Mouse (Mus musculus) midbrain, embryonic 11.5 days (tissue): ENCODE data around the gene Col27a1. TPM values are rescaled to one million over a fixed set of nuclear protein-coding genes. Genes with fewer than 3 reads are reported as not detected.
A peak's percentile ranks its signal among the peaks of the same experiment; 100 is the strongest.

ENCODE experiments used
- ATAC-seq: fragments of 200-750 bp; cut with Nextera tagmentation; 2 replicates; pipeline ENCODE4 v1.8.0; 2017; ENCODE audit warnings: moderate TSS enrichment, moderate library complexity; ENCODE audit not compliant: low FRiP score
- DNase-seq: peaks from one replicate; pipeline ENCODE4 v3.0.0; 2015; ENCODE audit warnings: low spot score; ENCODE audit errors: missing footprints
- H3K27ac ChIP-seq: fragments of 300-500 bp; sonication (generic); 2 replicates; pipeline ENCODE4 v1.5.1; 2014; ENCODE audit warnings: low read depth, low read length
- H3K27me3 ChIP-seq: fragments of 300-500 bp; sonication (generic); 2 replicates; pipeline ENCODE4 v1.6.1; 2014; ENCODE audit warnings: mild to moderate bottlenecking, low read length, moderate library complexity, mixed read lengths; ENCODE audit not compliant: control insufficient read depth, insufficient read depth
- H3K36me3 ChIP-seq: fragments of 300-500 bp; sonication (generic); 2 replicates; pipeline ENCODE4 v1.6.1; 2014; ENCODE audit warnings: mild to moderate bottlenecking, low read length, moderate library complexity, mixed read lengths; ENCODE audit not compliant: control insufficient read depth, insufficient read depth
- H3K4me1 ChIP-seq: fragments of 300-500 bp; sonication (generic); 2 replicates; pipeline ENCODE4 v1.6.1; 2014; ENCODE audit warnings: low read length; ENCODE audit not compliant: control insufficient read depth, insufficient read depth
- H3K4me2 ChIP-seq: fragments of 300-500 bp; sonication (generic); 2 replicates; pipeline ENCODE4 v1.6.1; 2014; ENCODE audit warnings: mild to moderate bottlenecking, moderate library complexity
- H3K4me3 ChIP-seq: fragments of 300-500 bp; sonication (generic); 2 replicates; pipeline ENCODE4 v1.5.1; 2014; ENCODE audit warnings: low read depth, low read length
- H3K9ac ChIP-seq: fragments of 300-500 bp; sonication (generic); 2 replicates; pipeline ENCODE4 v1.6.1; 2014; ENCODE audit warnings: low read length
- H3K9me3 ChIP-seq: fragments of 300-500 bp; sonication (generic); 2 replicates; pipeline ENCODE4 v1.6.1; 2016; ENCODE audit warnings: low read length; ENCODE audit not compliant: control insufficient read depth
- WGBS: fragments of 180-500 bp; shearing (Covaris S2); extraction: QIAGEN DNeasy Blood & Tissue Kit; methylation state at CpG from one replicate; pipeline ENCODE4 v1.1.7; 2014; 5-methylcytosine and 5-hydroxymethylcytosine counted together
- polyA plus RNA-seq: library from polyadenylated mRNA; unstranded; fragments of >200 nt; fragmentation: Nextera tagmentation; extraction: Ambion mirVana; gene quantifications from 2 replicates; pipeline ENCODE4 v1.2.1, GENCODE M21; 2014

The Col27a1 gene
- polyA plus RNA-seq: 1.9 and 2.3 TPM in 2 replicates

DNA sequence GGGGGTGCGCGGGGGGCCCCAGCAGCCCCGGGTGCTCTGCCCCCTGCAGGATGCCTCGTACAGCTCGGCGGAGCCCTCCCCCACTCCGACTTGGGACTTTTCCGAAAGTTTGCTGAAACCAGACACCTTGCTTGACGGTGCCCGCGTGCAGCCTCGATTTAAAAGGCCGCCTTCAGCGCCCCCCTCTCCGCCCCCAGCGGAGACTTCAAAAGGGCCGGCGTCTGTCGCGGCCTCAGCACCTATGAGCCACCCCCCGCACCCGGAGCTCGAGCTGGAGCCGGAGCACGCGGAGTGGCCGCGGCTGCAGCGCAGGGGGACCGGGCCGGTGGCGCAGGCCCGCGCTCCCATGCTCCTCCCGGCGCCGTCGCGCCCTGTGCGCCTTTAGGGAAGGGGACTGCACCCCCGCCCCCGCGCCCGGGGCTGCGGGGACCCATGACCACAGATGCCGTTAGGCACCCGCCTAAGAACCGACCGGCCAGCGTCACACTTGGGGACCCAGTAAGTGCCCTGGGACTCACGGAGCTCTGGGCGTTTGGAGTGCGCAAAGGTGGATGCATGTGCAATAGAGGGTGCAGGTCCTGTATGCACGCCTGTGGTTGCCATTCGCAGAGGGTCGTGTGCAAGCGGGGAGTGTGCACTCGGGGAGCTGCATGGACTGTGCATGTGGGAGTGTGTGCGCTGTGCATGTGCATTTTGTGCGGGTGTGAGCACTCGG is at the start of gene Col27a1:
Gene Col27a1, plus strand, starts transcription at position 98 of the 715 bp plus-strand sequence.
- peak; percentile 96 for DNase-seq
- Histone ChIP-seq H3K9me3 (no peaks in the 10 kb centered on the region), H3K4me2 (peak within 1 kb of the TSS; percentile 100), H3K27me3 (peaks cover 31% of the 10 kb centered on the region), H3K9ac (peak within 1 kb of the TSS; percentile 36; the same call in 1 of the 2 replicates), H3K4me1 (peaks cover 14% of the 10 kb centered on the region), H3K27ac (no peak within 1 kb of the TSS), H3K4me3 (peak within 1 kb of the TSS; percentile 38), H3K36me3 (no peaks in the 10 kb centered on the region)
- whole genome bisulfite sequencing: under 1% methylated on average over 56 of the region's 61 CpGs
- peak; percentile 33; the same call in 1 of the 2 replicates for ATAC-seq

- Histone ChIP-seq H3K4me1 (no peaks in the 10 kb centered on the region), H3K4me3 (no peak overlapping the region), H3K9me3 (no peaks in the 10 kb centered on the region), H3K27ac (no peak overlapping the region), H3K27me3 (no peaks in the 10 kb centered on the region), H3K4me2 (no peak overlapping the region), H3K9ac (no peak overlapping the region), H3K36me3 (no peaks in the 10 kb centered on the region)
- ATAC-seq (no peak), DNase-seq (no peak)
- 90% methylated on average over 4 of the region's 4 CpGs for WGBS
Observed at GRCm38 (mm10) chr4:63165636-63166035, 48.2 kb upstream of the Col27a1 start.

DNA sequence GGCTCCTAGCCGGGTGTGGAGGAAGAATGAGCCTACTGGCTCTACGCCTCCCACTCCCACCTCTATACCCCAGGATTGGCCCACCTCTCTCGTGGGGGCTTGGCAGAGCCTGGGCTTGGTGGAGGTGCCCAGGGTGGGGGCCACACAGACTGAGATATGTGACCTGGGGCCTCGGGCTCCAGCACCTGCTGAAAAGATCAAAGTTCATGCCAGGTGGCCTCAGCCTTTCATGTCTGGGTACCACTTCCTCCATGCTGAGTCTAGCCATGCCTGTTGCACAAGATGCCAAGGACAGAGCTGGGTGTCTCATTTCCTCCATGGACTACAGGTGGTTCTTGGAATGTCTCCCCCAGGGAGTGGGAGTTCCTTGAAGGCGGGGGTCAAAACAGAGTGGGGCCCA is 47.5 kb upstream of the Col27a1 start:
- Histone ChIP-seq H3K9me3 (no peaks in the 10 kb centered on the region), H3K36me3 (no peaks in the 10 kb centered on the region), H3K27ac (no peak overlapping the region), H3K9ac (no peak overlapping the region), H3K4me3 (no peak overlapping the region), H3K4me2 (no peak overlapping the region), H3K4me1 (no peaks in the 10 kb centered on the region), H3K27me3 (no peaks in the 10 kb centered on the region)
- ATAC-seq: no peak
- no peak for DNase-seq
- 89% methylated on average over 5 of the region's 5 CpGs for WGBS

GRCm38 (mm10) chr4:63170061-63170460 is 43.7 kb upstream of the Col27a1 start:
- Histone ChIP-seq H3K9me3 (no peaks in the 10 kb centered on the region), H3K27me3 (no peaks in the 10 kb centered on the region), H3K9ac (no peak overlapping the region), H3K4me1 (no peaks in the 10 kb centered on the region), H3K36me3 (no peaks in the 10 kb centered on the region), H3K27ac (no peak overlapping the region), H3K4me3 (no peak overlapping the region), H3K4me2 (no peak overlapping the region)
- no peak for ATAC-seq
- no peak for DNase-seq
- WGBS: 86% methylated on average over 4 of the region's 4 CpGs

DNA sequence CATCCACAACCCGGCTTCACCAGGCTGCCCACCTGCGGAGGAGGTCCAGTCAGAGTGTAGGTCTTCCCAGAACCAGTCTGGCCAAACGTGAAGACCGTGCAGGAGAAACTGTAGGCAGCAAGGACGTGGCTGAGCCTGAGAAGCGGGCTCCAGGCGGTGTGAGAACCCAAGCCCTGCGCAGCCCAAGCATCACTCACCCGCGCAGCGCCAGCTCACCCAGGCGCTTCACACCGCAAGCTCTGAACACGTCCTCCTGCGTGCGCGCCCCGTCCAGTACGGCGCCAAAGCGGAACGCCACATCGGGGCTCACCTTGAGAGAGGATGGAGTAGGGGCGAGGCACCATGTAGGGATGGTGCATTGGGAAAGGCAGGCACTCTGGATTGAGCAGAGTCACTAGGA is 42.7 kb upstream of the Col27a1 start:
- ATAC-seq (no peak), DNase-seq (peak; percentile 69)
- 47% methylated on average over 24 of the region's 24 CpGs for WGBS
- H3K36me3 ChIP-seq: no peaks in the 10 kb centered on the region
- H3K27ac ChIP-seq: no peak overlapping the region
- H3K9ac ChIP-seq: no peak overlapping the region
- H3K27me3 ChIP-seq: no peaks in the 10 kb centered on the region
- H3K4me2 ChIP-seq: no peak overlapping the region
- H3K9me3 ChIP-seq: no peaks in the 10 kb centered on the region
- no peak overlapping the region for H3K4me3 ChIP-seq
- no peaks in the 10 kb centered on the region for H3K4me1 ChIP-seq

DNA sequence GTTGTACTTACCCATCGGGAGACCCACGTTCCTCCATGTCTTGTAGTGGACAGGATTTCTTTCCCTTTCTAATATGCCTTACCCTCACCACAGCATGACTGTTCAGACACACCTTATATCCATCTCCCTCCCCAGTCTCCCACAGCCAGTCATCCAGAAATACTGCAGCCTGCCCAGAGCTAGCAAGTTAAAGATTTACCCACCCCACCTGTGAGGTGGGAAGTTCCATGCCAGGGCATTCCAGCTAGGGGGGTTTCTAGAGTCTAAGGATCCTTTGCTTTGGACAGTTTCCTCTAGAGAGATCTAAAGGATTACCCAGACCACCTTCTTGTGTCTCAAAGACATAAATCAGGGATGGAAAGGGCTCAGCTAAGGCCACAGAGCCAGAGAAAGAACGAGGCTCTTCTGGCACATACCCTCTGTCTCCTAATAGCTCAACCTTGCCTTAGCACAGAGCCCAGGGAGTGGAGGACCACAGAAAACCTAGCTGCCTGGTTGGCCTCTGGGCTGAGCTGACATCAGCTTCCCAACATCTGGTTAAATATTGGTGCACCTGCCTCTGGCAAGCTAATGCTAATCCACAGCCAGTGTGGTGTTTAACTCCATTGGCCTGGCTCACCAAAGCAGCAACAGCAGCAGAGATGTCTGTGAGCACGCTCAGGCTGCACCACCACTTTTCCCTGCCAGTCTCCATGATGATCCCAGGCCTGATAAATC is 41.7 kb upstream of the Col27a1 start, which contains the start of gene Kif12:
Gene Kif12, minus strand, starts transcription at position 163 of the 717 bp plus-strand sequence.
- Histone ChIP-seq H3K9me3 (no peaks in the 10 kb centered on the region), H3K4me3 (no peak within 1 kb of the TSS), H3K4me2 (no peak within 1 kb of the TSS), H3K9ac (no peak within 1 kb of the TSS), H3K27me3 (no peaks in the 10 kb centered on the region), H3K27ac (no peak within 1 kb of the TSS), H3K36me3 (no peaks in the 10 kb centered on the region), H3K4me1 (no peaks in the 10 kb centered on the region)
- DNase-seq: peak; percentile 75
- 75% methylated on average over 4 of the region's 4 CpGs for WGBS
- no peak for ATAC-seq

- no peak overlapping the region for H3K9ac ChIP-seq
- WGBS: 17% methylated on average over 5 of the region's 5 CpGs
- no peaks in the 10 kb centered on the region for H3K9me3 ChIP-seq
- H3K36me3 ChIP-seq: no peaks in the 10 kb centered on the region
- DNase-seq: peak; percentile 90
- no peak overlapping the region for H3K4me3 ChIP-seq
- no peaks in the 10 kb centered on the region for H3K4me1 ChIP-seq
- peak; percentile 91 for ATAC-seq
- H3K4me2 ChIP-seq: no peak overlapping the region
- H3K27ac ChIP-seq: no peak overlapping the region
- no peaks in the 10 kb centered on the region for H3K27me3 ChIP-seq
Observed at GRCm38 (mm10) chr4:63181556-63181955, 32.2 kb upstream of the Col27a1 start.

GRCm38 (mm10) chr4:63186281-63186870 is 27.4 kb upstream of the Col27a1 start:
- DNase-seq: peak; percentile 54
- no peaks in the 10 kb centered on the region for H3K36me3 ChIP-seq
- H3K9ac ChIP-seq: no peak overlapping the region
- ATAC-seq: peak; percentile 67
- 60% methylated on average over 21 of the region's 21 CpGs for WGBS
- H3K4me2 ChIP-seq: no peak overlapping the region
- no peaks in the 10 kb centered on the region for H3K27me3 ChIP-seq
- no peak overlapping the region for H3K27ac ChIP-seq
- no peaks in the 10 kb centered on the region for H3K4me1 ChIP-seq
- H3K4me3 ChIP-seq: no peak overlapping the region
- no peaks in the 10 kb centered on the region for H3K9me3 ChIP-seq

DNA sequence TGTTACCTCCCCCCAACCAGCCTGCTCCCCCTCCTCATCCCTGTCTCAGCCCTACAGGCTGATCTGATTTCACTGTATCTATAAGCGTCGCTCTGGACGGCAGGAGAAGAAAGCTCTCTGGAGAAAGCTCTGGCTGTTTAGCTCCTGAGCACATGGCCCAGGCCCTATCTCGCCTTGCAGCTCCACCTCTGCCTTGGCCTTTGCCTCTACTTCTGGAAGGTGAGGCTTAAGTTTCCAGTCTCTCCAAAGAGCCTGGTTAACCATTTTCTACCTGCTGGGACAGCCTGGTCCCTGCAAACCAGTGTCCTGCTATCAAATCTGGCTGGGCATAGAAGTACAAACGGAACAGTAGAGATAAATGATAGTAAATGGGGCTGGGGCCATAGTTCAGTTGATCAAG is 22.2 kb upstream of the Col27a1 start:
- no peaks in the 10 kb centered on the region for H3K27me3 ChIP-seq
- no peaks in the 10 kb centered on the region for H3K4me1 ChIP-seq
- H3K4me2 ChIP-seq: no peak overlapping the region
- ATAC-seq (no peak), DNase-seq (no peak)
- H3K36me3 ChIP-seq: no peaks in the 10 kb centered on the region
- 75% methylated on average over 5 of the region's 5 CpGs for WGBS
- H3K9ac ChIP-seq: no peak overlapping the region
- no peak overlapping the region for H3K27ac ChIP-seq
- H3K9me3 ChIP-seq: no peaks in the 10 kb centered on the region
- H3K4me3 ChIP-seq: no peak overlapping the region
